7 mouse cellular contexts compared by ENCODE assay signal in genomic region chr6:98132931-98133330, GRCm38 (mm10).
A peak's percentile ranks its signal among the peaks of the same experiment; 100 is the strongest.
DNase-seq lines count a peak whose midpoint lies in the region; ATAC-seq and TF ChIP-seq lines count a peak whose summit lies in the region.

No protein-coding gene starts in this region.

- no peaks in the 10 kb centered on the region for H3K27me3 ChIP-seq in kidney, postnatal 0 days (ENCODE audit: insufficient read depth, low read length)
- H3K27me3 ChIP-seq in kidney, embryonic 16.5 days (ENCODE audit: insufficient read depth, low read length): no peaks in the 10 kb centered on the region
- H3K27me3 ChIP-seq in embryonic facial prominence, embryonic 14.5 days (replicated peaks; ENCODE audit: control insufficient read depth, insufficient read depth, low read length): no peaks in the 10 kb centered on the region
- no peaks in the 10 kb centered on the region for H3K27me3 ChIP-seq in splenic B cell, adult 2 months (ENCODE audit: control insufficient read depth, insufficient read depth, low read length, poor library complexity, severe bottlenecking)

- H3K4me1 ChIP-seq in kidney, postnatal 0 days (replicated peaks; ENCODE audit: insufficient read depth, low read length): no peaks in the 10 kb centered on the region
- no peaks in the 10 kb centered on the region for H3K4me1 ChIP-seq in kidney, embryonic 16.5 days (ENCODE audit: insufficient read depth, low read length)
- H3K4me1 ChIP-seq in embryonic facial prominence, embryonic 14.5 days (ENCODE audit: control insufficient read depth, insufficient read depth, low read length): no peaks in the 10 kb centered on the region

- H3K9ac ChIP-seq in kidney, postnatal 0 days (ENCODE audit: low read depth, low read length): no peak overlapping the region
- no peak overlapping the region for H3K9ac ChIP-seq in kidney, embryonic 16.5 days (replicated peaks; ENCODE audit: low read length)
- H3K9ac ChIP-seq in embryonic facial prominence, embryonic 14.5 days (ENCODE audit: low read depth, low read length): no peak overlapping the region

- H3K4me3 ChIP-seq in kidney, postnatal 0 days (replicated peaks; ENCODE audit: low read depth, low read length): no peak overlapping the region
- H3K4me3 ChIP-seq in kidney, embryonic 16.5 days (ENCODE audit: low read length): no peak overlapping the region
- no peak overlapping the region for H3K4me3 ChIP-seq in embryonic facial prominence, embryonic 14.5 days (ENCODE audit: low read depth, low read length)

- DNase-seq in kidney, postnatal 0 days (ENCODE audit: low spot score): peak; percentile 80
- peak; percentile 4 for DNase-seq in ZHBTc4 (ENCODE audit: low read depth, low spot score)
- DNase-seq in embryonic facial prominence, embryonic 14.5 days (ENCODE audit: low spot score): peak; percentile 64
- DNase-seq in left cerebral cortex, adult 9 months (ENCODE audit: low spot score in 2 of 2): peak; percentile 32 to 73
- peak; percentile 2 for DNase-seq in splenic B cell, adult 2 months (ENCODE audit: low read depth, low spot score)
- no peak for DNase-seq in c-Kit-positive CD71-positive TER-119-positive erythroid progenitor cells, embryonic 14.5 days (ENCODE audit: low spot score)

- no peaks in the 10 kb centered on the region for H3K36me3 ChIP-seq in kidney, postnatal 0 days (ENCODE audit: insufficient read depth, low read length)
- no peaks in the 10 kb centered on the region for H3K36me3 ChIP-seq in kidney, embryonic 16.5 days (ENCODE audit: insufficient read depth, low read length)
- H3K36me3 ChIP-seq in embryonic facial prominence, embryonic 14.5 days (ENCODE audit: control insufficient read depth, insufficient read depth, low read length): no peaks in the 10 kb centered on the region
- no peaks in the 10 kb centered on the region for H3K36me3 ChIP-seq in splenic B cell, adult 2 months (ENCODE audit: control insufficient read depth, insufficient read depth, low read length, poor library complexity, severe bottlenecking)

- 30% methylated on average over 2 of the region's 2 CpGs for WGBS in kidney, postnatal 0 days
- 27% methylated on average over 2 of the region's 2 CpGs for WGBS in kidney, embryonic 16.5 days
- 25% methylated on average over 2 of the region's 2 CpGs for WGBS in embryonic facial prominence, embryonic 14.5 days

- no peak for ATAC-seq in kidney, postnatal 0 days (replicated peaks; ENCODE audit: low FRiP score, low read depth)
- no peak for ATAC-seq in kidney, embryonic 16.5 days (ENCODE audit: low FRiP score, low TSS enrichment)
- no peak for ATAC-seq in embryonic facial prominence, embryonic 14.5 days (ENCODE audit: low read depth)

- H3K9me3 ChIP-seq in kidney, postnatal 0 days (replicated peaks; ENCODE audit: low read length): no peaks in the 10 kb centered on the region
- H3K9me3 ChIP-seq in kidney, embryonic 16.5 days (ENCODE audit: low read length): no peaks in the 10 kb centered on the region
- H3K9me3 ChIP-seq in embryonic facial prominence, embryonic 14.5 days (ENCODE audit: control insufficient read depth, low read length): no peaks in the 10 kb centered on the region

- no peak overlapping the region for H3K4me2 ChIP-seq in kidney, postnatal 0 days (ENCODE audit: low read length)
- no peak overlapping the region for H3K4me2 ChIP-seq in kidney, embryonic 16.5 days (replicated peaks; ENCODE audit: low read depth, low read length)
- H3K4me2 ChIP-seq in embryonic facial prominence, embryonic 14.5 days (ENCODE audit: low read depth, low read length): no peak overlapping the region

- H3K27ac ChIP-seq in kidney, postnatal 0 days: no peak overlapping the region
- no peak overlapping the region for H3K27ac ChIP-seq in kidney, embryonic 16.5 days (ENCODE audit: low read length)
- no peak overlapping the region for H3K27ac ChIP-seq in embryonic facial prominence, embryonic 14.5 days (replicated peaks; ENCODE audit: low read depth, low read length)

- TF ChIP-seq CTCF in kidney, postnatal 0 days (IDR thresholded peaks at IDR 0.05; ENCODE audit: low read depth): peak; percentile 90
